Comparison of ENCODE assay signal across 28 mouse cellular contexts in the genomic region with DNA sequence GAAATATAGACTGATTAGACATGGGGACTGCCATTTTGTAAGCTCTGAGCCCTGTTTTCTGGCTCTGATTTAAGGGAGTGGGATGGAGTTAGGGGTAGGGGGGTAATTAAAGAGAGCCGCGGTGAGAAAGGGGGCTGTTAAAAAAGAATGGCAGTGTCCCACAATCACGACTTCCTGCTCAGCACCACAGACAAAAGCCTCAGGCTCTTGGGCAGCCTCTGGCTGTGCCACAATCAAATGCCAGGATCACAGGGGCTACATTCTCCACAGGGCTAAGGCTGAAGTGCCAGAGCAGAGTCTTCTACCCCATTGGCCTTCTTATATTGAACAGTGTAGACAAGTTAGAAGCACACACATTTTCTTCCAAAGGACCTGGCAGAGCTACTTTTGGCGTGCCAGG. TPM values are rescaled to one million over a fixed set of nuclear protein-coding genes. Genes with fewer than 3 reads are reported as not detected.
A peak's percentile ranks its signal among the peaks of the same experiment; 100 is the strongest.
DNase-seq lines count a peak whose midpoint lies in the region; ATAC-seq and TF ChIP-seq lines count a peak whose summit lies in the region.
"Had no signal": no experiment of that assay in that cellular context is flagged by ENCODE, and none has a peak within 500 bp of the region (broad histone marks: within the 10 kb centered on the region; RNA-seq: fewer than 3 reads in every experiment).

No protein-coding gene starts in this region.

- H3K9me3 ChIP-seq in forebrain, embryonic 12.5 days = no peaks in the 10 kb centered on the region
- no peaks in the 10 kb centered on the region for H3K9me3 ChIP-seq in forebrain, embryonic 16.5 days (ENCODE audit: control insufficient read depth, low read length)
- H3K9me3 ChIP-seq in kidney, postnatal 0 days (replicated peaks; ENCODE audit: low read length) = no peaks in the 10 kb centered on the region
- H3K9me3 ChIP-seq in liver, embryonic 12.5 days (replicated peaks) = no peaks in the 10 kb centered on the region
- H3K9me3 ChIP-seq: embryonic facial prominence, embryonic 13.5 days; embryonic facial prominence, embryonic 15.5 days; forebrain, embryonic 10.5 days; forebrain, embryonic 13.5 days; forebrain, embryonic 15.5 days; G1E had no signal

- WGBS in forebrain, embryonic 12.5 days = 38% methylated on average over 4 of the region's 4 CpGs
- WGBS in forebrain, embryonic 16.5 days = 28% methylated on average over 4 of the region's 4 CpGs
- WGBS in kidney, postnatal 0 days = 35% methylated on average over 4 of the region's 4 CpGs
- WGBS in kidney, adult 2 months = 35% methylated on average over 4 of the region's 4 CpGs
- WGBS in liver, embryonic 12.5 days (ENCODE audit: insufficient replicate concordance) = 36% methylated on average over 4 of the region's 4 CpGs

- TF ChIP-seq CTCF in kidney, postnatal 0 days (IDR thresholded peaks at IDR 0.05; ENCODE audit: low read depth) = 0 out of 2 replicates have a peak, but pooled peaks have one; percentile 2
- TF ChIP-seq CTCF in kidney, adult 2 months (conservative IDR thresholded peaks at IDR 0.05; ENCODE audit: insufficient read depth, insufficient read length, low read depth, low read length) = no peak

- H3K27ac ChIP-seq in forebrain, embryonic 12.5 days = no peak overlapping the region
- H3K27ac ChIP-seq in forebrain, embryonic 16.5 days (ENCODE audit: low read length) = no peak overlapping the region
- no peak overlapping the region for H3K27ac ChIP-seq in kidney, postnatal 0 days
- no peak overlapping the region for H3K27ac ChIP-seq in kidney, adult 2 months (ENCODE audit: insufficient read depth, low read depth, low read length)
- H3K27ac ChIP-seq in liver, embryonic 12.5 days = no peak overlapping the region
- H3K27ac ChIP-seq: embryonic facial prominence, embryonic 13.5 days; embryonic facial prominence, embryonic 15.5 days; forebrain, embryonic 13.5 days; forebrain, embryonic 15.5 days had no signal

- H3K4me3 ChIP-seq in forebrain, embryonic 12.5 days (replicated peaks) = no peak overlapping the region
- H3K4me3 ChIP-seq in forebrain, embryonic 16.5 days (replicated peaks; ENCODE audit: low read length) = no peak overlapping the region
- H3K4me3 ChIP-seq in kidney, postnatal 0 days (replicated peaks; ENCODE audit: low read depth, low read length) = no peak overlapping the region
- H3K4me3 ChIP-seq in kidney, adult 2 months (ENCODE audit: insufficient read depth, low read depth, low read length) = no peak overlapping the region
- H3K4me3 ChIP-seq in liver, embryonic 12.5 days = no peak overlapping the region
- H3K4me3 ChIP-seq: embryonic facial prominence, embryonic 13.5 days; embryonic facial prominence, embryonic 15.5 days; erythroblast, embryonic 14.5 days; forebrain, embryonic 13.5 days; forebrain, embryonic 15.5 days had no signal

- H3K27me3 ChIP-seq in forebrain, embryonic 12.5 days = peaks cover 28% of the 10 kb centered on the region
- H3K27me3 ChIP-seq in forebrain, embryonic 16.5 days (replicated peaks; ENCODE audit: control insufficient read depth, insufficient read depth, low read length) = no peaks in the 10 kb centered on the region; the same call in 1 of the 2 replicates
- 0 out of 2 replicates have a peak, but pooled peaks cover 4% of the 10 kb centered on the region for H3K27me3 ChIP-seq in kidney, postnatal 0 days (ENCODE audit: insufficient read depth, low read length)
- no peaks in the 10 kb centered on the region for H3K27me3 ChIP-seq in kidney, adult 2 months (replicated peaks; ENCODE audit: control insufficient read depth, insufficient read depth, low read length)
- peaks cover 25% of the 10 kb centered on the region for H3K27me3 ChIP-seq in liver, embryonic 12.5 days (replicated peaks)
- H3K27me3 ChIP-seq: CH12.LX; forebrain, embryonic 15.5 days had no signal

- H3K4me1 ChIP-seq in forebrain, embryonic 12.5 days = peaks cover 5% of the 10 kb centered on the region; the same call in 1 of the 2 replicates
- peaks cover 4% of the 10 kb centered on the region; the same call in 1 of the 2 replicates for H3K4me1 ChIP-seq in forebrain, embryonic 16.5 days (replicated peaks; ENCODE audit: control insufficient read depth, insufficient read depth, low read length)
- no peaks in the 10 kb centered on the region for H3K4me1 ChIP-seq in kidney, postnatal 0 days (replicated peaks; ENCODE audit: insufficient read depth, low read length)
- no peaks in the 10 kb centered on the region for H3K4me1 ChIP-seq in kidney, adult 2 months (ENCODE audit: control insufficient read depth, insufficient read depth, low read length)
- 0 out of 2 replicates have a peak, but pooled peaks cover 3% of the 10 kb centered on the region for H3K4me1 ChIP-seq in liver, embryonic 12.5 days
- H3K4me1 ChIP-seq: embryonic facial prominence, embryonic 13.5 days; embryonic facial prominence, embryonic 15.5 days had no signal

- no peaks in the 10 kb centered on the region for H3K36me3 ChIP-seq in forebrain, embryonic 12.5 days (replicated peaks)
- H3K36me3 ChIP-seq in forebrain, embryonic 16.5 days (ENCODE audit: control insufficient read depth, insufficient read depth) = no peaks in the 10 kb centered on the region
- no peaks in the 10 kb centered on the region for H3K36me3 ChIP-seq in kidney, postnatal 0 days (ENCODE audit: insufficient read depth, low read length)
- H3K36me3 ChIP-seq in kidney, adult 2 months (ENCODE audit: control insufficient read depth, insufficient read depth, low read length) = no peaks in the 10 kb centered on the region
- no peaks in the 10 kb centered on the region for H3K36me3 ChIP-seq in liver, embryonic 12.5 days
- H3K36me3 ChIP-seq: embryonic facial prominence, embryonic 13.5 days; embryonic facial prominence, embryonic 15.5 days; forebrain, embryonic 10.5 days; forebrain, embryonic 15.5 days; G1E had no signal

- TF ChIP-seq POLR2A in kidney, adult 2 months (IDR thresholded peaks at IDR 0.05; ENCODE audit: low read depth, low read length) = no peak

- DNase-seq in kidney, postnatal 0 days (ENCODE audit: low spot score) = no peak
- no peak for DNase-seq in kidney, adult 2 months
- no peak for DNase-seq in liver
- peak; percentile 14 for DNase-seq in Muller cell, postnatal 12 days (ENCODE audit: inconsistent ontology term)
- DNase-seq: adrenal gland, adult 2 months; adrenal gland, postnatal 10 days; adrenal gland, postnatal 25 days; cerebellum, adult 11 months; cerebellum, adult 18-20 months; cerebellum, adult 8-10 months; cerebellum, adult 9-11 months; cerebellum, postnatal 14 days; cerebellum, postnatal 36 days; embryo, embryonic 11 days had no signal

- H3K4me2 ChIP-seq in forebrain, embryonic 12.5 days = peak overlapping the region; percentile 22; the same call in 1 of the 2 replicates
- H3K4me2 ChIP-seq in forebrain, embryonic 16.5 days (ENCODE audit: low read length) = no peak overlapping the region
- no peak overlapping the region for H3K4me2 ChIP-seq in kidney, postnatal 0 days (ENCODE audit: low read length)
- H3K4me2 ChIP-seq in liver, embryonic 12.5 days = peak overlapping the region; percentile 9; the same call in 1 of the 2 replicates
- H3K4me2 ChIP-seq: embryonic facial prominence, embryonic 15.5 days; forebrain, embryonic 15.5 days had no signal

- no peak overlapping the region for H3K9ac ChIP-seq in forebrain, embryonic 12.5 days
- no peak overlapping the region; the same call in 1 of the 2 replicates for H3K9ac ChIP-seq in forebrain, embryonic 16.5 days (replicated peaks; ENCODE audit: low read depth, low read length)
- H3K9ac ChIP-seq in kidney, postnatal 0 days (ENCODE audit: low read depth, low read length) = no peak overlapping the region
- no peak overlapping the region for H3K9ac ChIP-seq in liver, embryonic 12.5 days
- H3K9ac ChIP-seq: embryonic facial prominence, embryonic 13.5 days; embryonic facial prominence, embryonic 15.5 days; forebrain, embryonic 13.5 days; forebrain, embryonic 15.5 days had no signal

- ATAC-seq in forebrain, embryonic 12.5 days (ENCODE audit: low FRiP score) = no peak
- no peak for ATAC-seq in forebrain, embryonic 16.5 days
- ATAC-seq in kidney, postnatal 0 days (replicated peaks; ENCODE audit: low FRiP score, low read depth) = no peak
- no peak for ATAC-seq in liver, embryonic 12.5 days
- ATAC-seq: CD4-positive, CD25-positive, alpha-beta regulatory T cell, adult 4 months; forebrain, embryonic 13.5 days; forebrain, embryonic 15.5 days had no signal

RNA-seq across cellular contexts. Expression of gene Opalin, which starts 11.0 kb away (rescaled TPM):
- polyA plus RNA-seq in forebrain, embryonic 12.5 days (2016; fragmentation: Nextera tagmentation; extraction: Ambion mirVana) = not detected in 2 replicates
- not detected in 2 replicates for polyA plus RNA-seq in forebrain, embryonic 16.5 days (2015; fragmentation: Nextera tagmentation; extraction: Ambion mirVana)
- not detected in 2 replicates for polyA plus RNA-seq in kidney, postnatal 0 days (2015; fragmentation: Nextera tagmentation; extraction: Ambion mirVana)
- not detected in 2 replicates for polyA plus RNA-seq in kidney, adult 2 months (2012; rRNA removed)
- not detected in 2 replicates for polyA plus RNA-seq in liver, embryonic 12.5 days (2016; fragmentation: Nextera tagmentation; extraction: Ambion mirVana)
- polyA plus RNA-seq: adrenal gland, adult 2 months; brain, embryonic 14.5 days; CD4-positive, CD25-positive, alpha-beta regulatory T cell, adult 4 months; embryonic facial prominence, embryonic 11.5 days; embryonic facial prominence, embryonic 13.5 days; embryonic facial prominence, embryonic 15.5 days; erythroblast, embryonic 14.5 days; forebrain, embryonic 10.5 days; forebrain, embryonic 13.5 days; forebrain, embryonic 15.5 days; G1E had no signal

RNA-seq across cellular contexts. Expression of gene Dntt, which starts 58.8 kb away (rescaled TPM):
- polyA plus RNA-seq in forebrain, embryonic 12.5 days (2016; fragmentation: Nextera tagmentation; extraction: Ambion mirVana) = not detected in 2 replicates
- polyA plus RNA-seq in forebrain, embryonic 16.5 days (2015; fragmentation: Nextera tagmentation; extraction: Ambion mirVana) = not detected in 2 replicates
- polyA plus RNA-seq in kidney, postnatal 0 days (2015; fragmentation: Nextera tagmentation; extraction: Ambion mirVana) = 0.09 and 0.17 TPM in 2 replicates
- polyA plus RNA-seq in kidney, adult 2 months (2012; rRNA removed) = 0.08 TPM in 1 of 2 replicates, not detected in the other
- 0.06 TPM in 1 of 2 replicates, not detected in the other for polyA plus RNA-seq in liver, embryonic 12.5 days (2016; fragmentation: Nextera tagmentation; extraction: Ambion mirVana)
- polyA plus RNA-seq: adrenal gland, adult 2 months; embryonic facial prominence, embryonic 11.5 days; embryonic facial prominence, embryonic 13.5 days; erythroblast, embryonic 14.5 days; forebrain, embryonic 10.5 days; forebrain, embryonic 15.5 days; G1E had no signal

Comparison
In these comparisons a context has a peak if more than half of its experiments do, and no peak if none do; other contexts are left out.
1. H3K4me2 ChIP-seq: peak in forebrain, embryonic 12.5 days (single experiment) and liver, embryonic 12.5 days (single experiment); none in forebrain, embryonic 16.5 days (single experiment) and kidney, postnatal 0 days (single experiment).